Mouse (Mus musculus) lung, postnatal 0 days (tissue): ENCODE data around the gene Tnfaip8l3. TPM values are rescaled to one million over a fixed set of nuclear protein-coding genes. Genes with fewer than 3 reads are reported as not detected.
A peak's percentile ranks its signal among the peaks of the same experiment; 100 is the strongest.

ENCODE experiments used
- ATAC-seq: fragments of 200-750 bp; cut with Nextera tagmentation; 2 replicates; pipeline ENCODE4 v1.8.0; 2017; ENCODE audit warnings: moderate library complexity
- DNase-seq: peaks from one replicate; pipeline ENCODE4 v3.0.0-alpha.2; 2016; ENCODE audit warnings: low spot score
- H3K27ac ChIP-seq: fragments of 300-500 bp; sonication (generic); 2 replicates; pipeline ENCODE4 v1.5.1; 2014; ENCODE audit warnings: antibody characterized with exemption, mild to moderate bottlenecking, low read length, mixed read lengths
- H3K27me3 ChIP-seq: fragments of 300-500 bp; sonication (generic); replicated peaks from 2 replicates; pipeline ENCODE4 v1.6.1; 2014; ENCODE audit warnings: low read length, mixed read lengths; ENCODE audit not compliant: insufficient read depth
- H3K36me3 ChIP-seq: fragments of 300-500 bp; sonication (generic); 2 replicates; pipeline ENCODE4 v1.6.1; 2014; ENCODE audit warnings: low read length, mixed read lengths; ENCODE audit not compliant: insufficient read depth
- H3K4me1 ChIP-seq: fragments of 300-500 bp; sonication (generic); 2 replicates; pipeline ENCODE4 v1.6.1; 2014; ENCODE audit warnings: antibody characterized with exemption, low read depth, low read length, mixed read lengths; ENCODE audit not compliant: insufficient read depth
- H3K4me2 ChIP-seq: fragments of 300-500 bp; sonication (generic); replicated peaks from 2 replicates; pipeline ENCODE4 v1.6.1; 2014; ENCODE audit warnings: low read depth, mild to moderate bottlenecking, low read length, moderate library complexity, mixed read lengths
- H3K4me3 ChIP-seq: fragments of 300-500 bp; sonication (generic); 2 replicates; pipeline ENCODE4 v1.5.1; 2014; ENCODE audit warnings: low read depth, low read length
- H3K9ac ChIP-seq: fragments of 300-500 bp; sonication (generic); replicated peaks from 2 replicates; pipeline ENCODE4 v1.6.1; 2014; ENCODE audit warnings: low read depth, mild to moderate bottlenecking
- H3K9me3 ChIP-seq: fragments of 300-500 bp; sonication (generic); 2 replicates; pipeline ENCODE4 v1.6.1; 2016; ENCODE audit warnings: low read length, mixed read lengths
- CTCF ChIP-seq: IDR thresholded peaks from 2 replicates; pipeline ENCODE4 v1.5.1; 2016; ENCODE audit warnings: antibody characterized with exemption, mild to moderate bottlenecking
- EP300 ChIP-seq: IDR thresholded peaks from 2 replicates; pipeline ENCODE4 v1.6.1; 2016; ENCODE audit warnings: antibody characterized with exemption, mild to moderate bottlenecking, control low read depth
- whole genome bisulfite sequencing: fragments of 180-500 bp; shearing (Covaris S2); extraction: QIAGEN DNeasy Blood & Tissue Kit; methylation state at CpG from one replicate; pipeline ENCODE4 v1.1.7; 2014; 5-methylcytosine and 5-hydroxymethylcytosine counted together
- polyA plus RNA-seq: library from polyadenylated mRNA; unstranded; fragments of >200 nt; fragmentation: Nextera tagmentation; extraction: Ambion mirVana; gene quantifications from 2 replicates; pipeline ENCODE4 v1.2.1, GENCODE M21; 2015

Tnfaip8l3 gene
- polyA plus RNA-seq, 1 experiment from 2014 or later: 1.7 TPM

DNA sequence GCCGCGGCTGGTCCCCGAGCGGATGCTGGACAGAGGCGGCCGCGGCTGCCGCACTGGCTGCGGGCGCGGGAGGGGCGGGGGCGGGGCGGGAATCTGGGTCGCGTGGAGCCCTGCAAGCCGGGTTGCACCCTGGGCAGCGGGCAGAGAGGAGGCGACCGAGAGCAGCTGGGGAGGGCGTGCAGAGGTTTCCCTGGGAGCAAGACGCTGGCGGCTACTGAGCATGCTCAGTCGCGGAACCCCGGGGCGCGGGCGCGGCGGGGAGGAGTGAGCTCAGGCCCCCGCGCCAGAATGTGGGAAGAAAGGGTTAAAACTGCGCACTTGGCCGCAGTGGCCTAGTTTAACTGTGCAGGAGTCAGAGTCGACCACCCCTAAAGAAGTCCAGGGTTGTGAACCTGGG is 93.1 kb downstream of the Tnfaip8l3 start, which contains the start of gene Elmod1:
TSS of gene Elmod1 (minus strand) at position 180 of the 397 bp plus-strand sequence.
- TF ChIP-seq CTCF (peak; percentile 39), EP300 (no peak)
- Histone ChIP-seq H3K9ac (no peak within 1 kb of the TSS), H3K4me3 (peak within 1 kb of the TSS; percentile 28), H3K27ac (no peak within 1 kb of the TSS), H3K4me1 (no peaks in the 10 kb centered on the region; the same call in 1 of the 2 replicates), H3K9me3 (no peaks in the 10 kb centered on the region), H3K36me3 (no peaks in the 10 kb centered on the region), H3K27me3 (peaks cover 21% of the 10 kb centered on the region), H3K4me2 (peak within 1 kb of the TSS; percentile 47)
- WGBS: 4% methylated on average over 35 of the region's 36 CpGs
- DNase-seq: peak; percentile 43
- ATAC-seq: peak; percentile 65

- no peak for TF ChIP-seq EP300
- no peak for TF ChIP-seq CTCF
- Histone ChIP-seq H3K4me1 (no peaks in the 10 kb centered on the region; the same call in 1 of the 2 replicates), H3K27ac (no peak overlapping the region), H3K9me3 (no peaks in the 10 kb centered on the region), H3K4me2 (peak overlapping the region; percentile 47), H3K4me3 (peak overlapping the region; percentile 28), H3K36me3 (no peaks in the 10 kb centered on the region), H3K27me3 (peaks cover 21% of the 10 kb centered on the region), H3K9ac (no peak overlapping the region)
- ATAC-seq (peak; percentile 19; the same call in 1 of the 2 replicates), DNase-seq (no peak)
- 1% methylated on average over 39 of the region's 42 CpGs for WGBS
Measured at GRCm38 (mm10) chr9:53974328-53975121, 93.7 kb downstream of the Tnfaip8l3 start.

DNA sequence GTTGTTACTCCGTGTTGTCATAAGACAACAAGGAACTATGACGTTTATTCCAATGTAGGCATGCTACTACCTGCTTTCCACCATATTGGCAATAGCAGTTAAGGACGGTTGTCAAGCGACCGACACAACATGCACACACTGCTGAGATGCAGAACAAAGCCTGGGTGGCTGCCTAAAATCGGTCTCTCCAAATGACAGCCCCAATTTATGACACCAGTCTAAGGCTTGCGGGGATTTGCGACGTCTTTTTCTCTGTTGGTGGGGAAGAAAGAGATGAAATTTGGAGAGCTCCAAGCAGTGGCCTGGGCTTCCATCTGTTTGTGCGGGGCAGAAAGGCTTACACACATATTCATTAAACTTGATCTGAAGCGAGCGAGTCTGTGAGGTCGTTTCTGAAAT is 94.3 kb downstream of the Tnfaip8l3 start:
- no peak for ATAC-seq
- Histone ChIP-seq H3K27me3 (peaks cover 21% of the 10 kb centered on the region), H3K4me3 (no peak overlapping the region), H3K4me1 (no peaks in the 10 kb centered on the region; the same call in 1 of the 2 replicates), H3K27ac (no peak overlapping the region), H3K9me3 (no peaks in the 10 kb centered on the region), H3K9ac (no peak overlapping the region), H3K4me2 (no peak overlapping the region), H3K36me3 (no peaks in the 10 kb centered on the region)
- no peak for DNase-seq
- 26% methylated on average over 13 of the region's 13 CpGs for WGBS
- TF ChIP-seq EP300 (no peak), CTCF (no peak)

Other genes with a start within 250 kb of the Tnfaip8l3 start
- gene Sln, start 218.2 kb downstream of the Tnfaip8l3 start, polyA plus RNA-seq: 8.6 and 11.0 TPM in 2 replicates
- gene Elmod1, start 93.1 kb downstream of the Tnfaip8l3 start, polyA plus RNA-seq: 1.2 and 1.8 TPM in 2 replicates
- not detected in 2 replicates for gene Cyp19a1, start 199.7 kb upstream of the Tnfaip8l3 start, polyA plus RNA-seq
- not detected in 2 replicates for gene Gldn, start 218.1 kb upstream of the Tnfaip8l3 start, polyA plus RNA-seq